In genomic region chr4:117181863-117182758, GRCm38 (mm10) we compare ENCODE assay signal across 7 mouse cellular contexts. TPM values are rescaled to one million over a fixed set of nuclear protein-coding genes. Genes with fewer than 3 reads are reported as not detected.
DNase-seq lines count a peak whose midpoint lies in the region; ATAC-seq lines count a peak whose summit lies in the region.

Gene Kif2c, minus strand, starts transcription at chr4:117182639.

- under 1% methylated on average over 42 of the region's 42 CpGs for WGBS in intestine, embryonic 15.5 days
- 1% methylated on average over 42 of the region's 42 CpGs for WGBS in midbrain, embryonic 10.5 days

- peak within 1 kb of the TSS; percentile 69 for H3K4me3 ChIP-seq in intestine, embryonic 15.5 days (replicated peaks)
- peak within 1 kb of the TSS; percentile 78 for H3K4me3 ChIP-seq in midbrain, embryonic 10.5 days

- H3K4me2 ChIP-seq in intestine, embryonic 15.5 days (replicated peaks) = peak within 1 kb of the TSS; percentile 79

- H3K9me3 ChIP-seq in intestine, embryonic 15.5 days = no peaks in the 10 kb centered on the region
- H3K9me3 ChIP-seq in midbrain, embryonic 10.5 days (replicated peaks) = no peaks in the 10 kb centered on the region

- H3K4me1 ChIP-seq in intestine, embryonic 15.5 days (replicated peaks) = peaks cover 3% of the 10 kb centered on the region; the same call in 1 of the 2 replicates
- H3K4me1 ChIP-seq in midbrain, embryonic 10.5 days = peaks cover 23% of the 10 kb centered on the region

- intact Hi-C loops in left cerebral cortex, postnatal 25 days (cut with DNase I) = no loop called here

- DNase-seq in adrenal gland, adult (ENCODE audit: inconsistent age in 2 of 2, low spot score in 1 of 2) = peak; percentile 91 to 97
- peak; percentile 96 for DNase-seq in embryo, embryonic 10.5 days (ENCODE audit: low spot score)
- DNase-seq in gastrocnemius, postnatal 25 days = peak; percentile 84
- peak; percentile 90 to 95 for DNase-seq in left cerebral cortex, postnatal 25 days (ENCODE audit: low spot score in 2 of 2)
- DNase-seq in midbrain, embryonic 10.5 days (ENCODE audit: low spot score) = peak; percentile 90
- DNase-seq in right cerebral cortex, postnatal 4 days = peak; percentile 94

- H3K27me3 ChIP-seq in intestine, embryonic 15.5 days (replicated peaks) = no peaks in the 10 kb centered on the region
- no peaks in the 10 kb centered on the region for H3K27me3 ChIP-seq in midbrain, embryonic 10.5 days (ENCODE audit: low read depth, poor library complexity, severe bottlenecking)

- ATAC-seq in intestine, embryonic 15.5 days = peak; percentile 99

- H3K27ac ChIP-seq in intestine, embryonic 15.5 days = peak within 1 kb of the TSS; percentile 70
- peak within 1 kb of the TSS; percentile 90 for H3K27ac ChIP-seq in midbrain, embryonic 10.5 days (replicated peaks)

- peak within 1 kb of the TSS; percentile 54 for H3K9ac ChIP-seq in intestine, embryonic 15.5 days

- H3K36me3 ChIP-seq in intestine, embryonic 15.5 days = peaks cover 19% of the 10 kb centered on the region
- H3K36me3 ChIP-seq in midbrain, embryonic 10.5 days = peaks cover 35% of the 10 kb centered on the region

RNA-seq across cellular contexts. Expression of gene Kif2c, which starts in this region (rescaled TPM):
- under 1 TPM; 0.36 to 0.40 TPM for total RNA-seq in gastrocnemius, postnatal 25 days (2021)
- polyA plus RNA-seq in intestine, embryonic 15.5 days (2015; fragmentation: Nextera tagmentation; extraction: Ambion mirVana) = 37.7 and 48.7 TPM in 2 replicates
- under 1 TPM; 0.14 to 0.21 TPM for total RNA-seq in left cerebral cortex, postnatal 25 days (2021)
- polyA plus RNA-seq in midbrain, embryonic 10.5 days (2016; fragmentation: Nextera tagmentation; extraction: Ambion mirVana) = 107 and 113 TPM in 2 replicates

Comparison
In these comparisons a context has a peak if more than half of its experiments do, and no peak if none do; other contexts are left out.
1. Peak in every context shown above with its lines: DNase-seq, ATAC-seq, H3K4me3 ChIP-seq and H3K27ac ChIP-seq.
2. Peak in DNase-seq in gastrocnemius, postnatal 25 days; RNA of the gene not detected or under 1 TPM.
3. Peak in DNase-seq in left cerebral cortex, postnatal 25 days; RNA of the gene not detected or under 1 TPM.